Mouse (Mus musculus): Measurements from ENCODE around the gene Tmpo.

DNA sequence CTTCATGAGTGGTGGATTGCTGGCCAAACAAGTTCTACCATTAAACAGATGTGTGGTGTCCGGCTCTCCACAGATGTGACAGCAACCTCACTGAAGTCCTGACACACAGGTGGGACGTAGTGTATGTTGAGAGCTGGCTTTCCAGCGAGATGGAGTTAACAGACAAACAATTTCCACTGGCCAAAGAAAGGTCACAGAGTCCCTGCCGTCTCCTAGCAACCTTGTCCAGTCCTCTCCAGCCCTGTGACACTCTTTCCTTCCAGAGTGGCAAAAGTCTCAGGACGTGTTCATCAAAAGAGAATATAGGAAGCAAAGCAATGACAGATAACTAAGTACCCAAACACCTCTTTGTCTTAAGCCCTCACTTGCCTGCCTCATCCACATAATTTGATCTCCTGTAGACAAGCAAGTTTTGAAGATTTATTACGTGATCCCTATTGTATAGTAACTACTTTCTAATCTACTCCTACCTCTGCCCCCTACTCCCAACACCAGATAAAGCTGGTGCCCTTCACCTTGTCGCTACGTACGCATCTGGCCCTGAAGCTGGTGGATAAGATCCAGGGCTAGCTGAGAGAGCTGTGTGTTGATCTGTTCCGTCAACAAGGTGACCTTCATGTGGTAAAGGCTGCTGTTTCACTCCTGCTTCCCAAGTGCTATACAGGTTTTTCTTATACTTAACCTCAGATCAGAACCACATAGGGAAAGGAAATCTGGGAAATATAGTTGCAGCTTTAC lies 54.3 kb downstream of the Tmpo start:
- no peak for TF ChIP-seq CTCF (IDR thresholded peaks at IDR 0.05; ENCODE audit: insufficient read depth, low read depth, low read length)
- TF ChIP-seq POLR2A (IDR thresholded peaks at IDR 0.05; ENCODE audit: insufficient read depth, low read depth, low read length), result no peak
